Mouse (Mus musculus) limb, embryonic 10.5 days (tissue): ENCODE measurements at regions not wholly inside any gene's neighbourhood (a gene's known extent, or its start where the extent isn't known, plus 50 kb on each side); places are given as distances from the start of the nearest gene placed in this dataset.

Experiments used
- DNase-seq: peaks from one replicate; pipeline ENCODE4 v3.0.0-alpha.2; 2017; ENCODE audit warnings: low spot score
- H3K27ac ChIP-seq: fragments of 300-500 bp; sonication (generic); 2 replicates; pipeline ENCODE4 v1.5.1; 2016; ENCODE audit warnings: mild to moderate bottlenecking
- H3K27me3 ChIP-seq: fragments of 300-500 bp; sonication (generic); 2 replicates; pipeline ENCODE4 v1.6.1; 2016; ENCODE audit warnings: low read depth, mild to moderate bottlenecking; ENCODE audit not compliant: poor library complexity, severe bottlenecking
- H3K36me3 ChIP-seq: fragments of 300-500 bp; sonication (generic); 2 replicates; pipeline ENCODE4 v1.6.1; 2016; ENCODE audit warnings: mild to moderate bottlenecking, moderate library complexity
- H3K4me1 ChIP-seq: fragments of 300-500 bp; sonication (generic); 2 replicates; pipeline ENCODE4 v1.6.1; 2016
- H3K4me3 ChIP-seq: fragments of 300-500 bp; sonication (generic); 2 replicates; pipeline ENCODE4 v1.5.1; 2016; ENCODE audit warnings: mild to moderate bottlenecking, moderate library complexity
- H3K9me3 ChIP-seq: fragments of 300-500 bp; sonication (generic); replicated peaks from 2 replicates; pipeline ENCODE4 v1.6.1; 2016; ENCODE audit warnings: mild to moderate bottlenecking
- WGBS: fragments of 180-500 bp; shearing (Covaris S2); methylation state at CpG from one replicate; pipeline ENCODE4 v1.1.7; 2016; 5-methylcytosine and 5-hydroxymethylcytosine counted together

GRCm38 (mm10) chr14:74527246-74527645, 113.4 kb upstream of the Htr2a start:
- 89% methylated on average over 4 of the region's 4 CpGs for WGBS
- DNase-seq, result no peak
- no peak overlapping the region for H3K4me3 ChIP-seq
- H3K4me1 ChIP-seq, result no peaks in the 10 kb centered on the region
- no peaks in the 10 kb centered on the region for H3K36me3 ChIP-seq
- no peaks in the 10 kb centered on the region for H3K27me3 ChIP-seq
- no peak overlapping the region for H3K27ac ChIP-seq
- H3K9me3 ChIP-seq, result no peaks in the 10 kb centered on the region

GRCm38 (mm10) chr14:74529368-74529951, 111.2 kb upstream of the Htr2a start:
- Histone ChIP-seq H3K4me1 (no peaks in the 10 kb centered on the region), H3K36me3 (no peaks in the 10 kb centered on the region), H3K4me3 (no peak overlapping the region), H3K9me3 (no peaks in the 10 kb centered on the region), H3K27me3 (no peaks in the 10 kb centered on the region), H3K27ac (no peak overlapping the region)
- 74% methylated on average over 7 of the region's 7 CpGs for WGBS
- DNase-seq, result no peak

GRCm38 (mm10) chr14:74538187-74538586, 102.5 kb upstream of the Htr2a start:
- Histone ChIP-seq H3K4me3 (no peak overlapping the region), H3K27ac (no peak overlapping the region), H3K9me3 (no peaks in the 10 kb centered on the region), H3K36me3 (no peaks in the 10 kb centered on the region), H3K4me1 (no peaks in the 10 kb centered on the region), H3K27me3 (no peaks in the 10 kb centered on the region)
- DNase-seq, result no peak
- 89% methylated on average over 2 of the region's 2 CpGs for WGBS

GRCm38 (mm10) chr14:74544028-74544427, 96.6 kb upstream of the Htr2a start:
- Histone ChIP-seq H3K36me3 (no peaks in the 10 kb centered on the region), H3K27ac (no peak overlapping the region), H3K4me3 (no peak overlapping the region), H3K27me3 (no peaks in the 10 kb centered on the region), H3K9me3 (no peaks in the 10 kb centered on the region), H3K4me1 (no peaks in the 10 kb centered on the region)
- WGBS, result 93% methylated on average over 3 of the region's 3 CpGs
- no peak for DNase-seq

- no peak overlapping the region for H3K27ac ChIP-seq
- no peak for DNase-seq
- 88% methylated on average over 2 of the region's 2 CpGs for WGBS
Observed at GRCm38 (mm10) chr14:74551091-74551490, 89.5 kb upstream of the Htr2a start.

GRCm38 (mm10) chr14:74553636-74554035, 87.0 kb upstream of the Htr2a start:
- Histone ChIP-seq H3K36me3 (no peaks in the 10 kb centered on the region), H3K27me3 (no peaks in the 10 kb centered on the region), H3K9me3 (no peaks in the 10 kb centered on the region), H3K4me3 (no peak overlapping the region), H3K4me1 (no peaks in the 10 kb centered on the region), H3K27ac (no peak overlapping the region)
- WGBS, result 91% methylated on average over 1 of the region's 1 CpGs
- DNase-seq, result no peak

More at GRCm38 (mm10) chr14:74551091-74551490, 89.5 kb upstream of the Htr2a start:
- Histone ChIP-seq H3K36me3 (no peaks in the 10 kb centered on the region), H3K27me3 (no peaks in the 10 kb centered on the region), H3K4me3 (no peak overlapping the region), H3K4me1 (no peaks in the 10 kb centered on the region), H3K9me3 (no peaks in the 10 kb centered on the region)

- no peak overlapping the region for H3K27ac ChIP-seq
- H3K27me3 ChIP-seq, result no peaks in the 10 kb centered on the region
- H3K4me1 ChIP-seq, result no peaks in the 10 kb centered on the region
- WGBS, result 76% methylated on average over 5 of the region's 5 CpGs
- no peaks in the 10 kb centered on the region for H3K9me3 ChIP-seq
- H3K36me3 ChIP-seq, result no peaks in the 10 kb centered on the region
- no peak for DNase-seq
- no peak overlapping the region for H3K4me3 ChIP-seq
Observed at GRCm38 (mm10) chr14:74558359-74558758, 82.3 kb upstream of the Htr2a start.
